Mouse (Mus musculus) megakaryocyte, embryonic 14.5 days (primary cell): ENCODE data around the gene Meis2. TPM values are rescaled to one million over a fixed set of nuclear protein-coding genes. Genes with fewer than 3 reads are reported as not detected.

Experiments used
- H3K27me3 ChIP-seq: replicated peaks from 2 replicates; pipeline ENCODE3; 2012; ENCODE audit warnings: inconsistent platforms
- H3K36me3 ChIP-seq: replicated peaks from 2 replicates; pipeline ENCODE3; 2012; ENCODE audit warnings: low read length, inconsistent platforms, mixed read lengths
- H3K4me1 ChIP-seq: 2 replicates; pipeline ENCODE4 v1.6.1; 2012; ENCODE audit warnings: inconsistent platforms
- H3K4me3 ChIP-seq: replicated peaks from 2 replicates; pipeline ENCODE3; 2012; ENCODE audit warnings: moderate library complexity, mild to moderate bottlenecking, inconsistent platforms
- H3K9me3 ChIP-seq: 2 replicates; pipeline ENCODE4 v1.6.1; 2012; ENCODE audit warnings: inconsistent platforms
- FLI1 ChIP-seq: IDR thresholded peaks from 2 replicates; pipeline ENCODE4 v1.6.1; 2012; ENCODE audit warnings: low read length, inconsistent platforms, mixed read lengths
- GATA1 ChIP-seq: IDR thresholded peaks from 3 replicates; pipeline ENCODE4 v1.6.1; 2012; ENCODE audit warnings: mixed read lengths, low read length, inconsistent platforms, borderline replicate concordance
- polyA plus RNA-seq: library from polyadenylated mRNA; stranded (reverse); fragments of >175 nt; gene quantifications from 2 replicates; pipeline ENCODE4 v1.2.3, GENCODE M21; 2012; ENCODE audit warnings: low replicate concordance; ENCODE audit not compliant: insufficient read depth

The Meis2 gene
- polyA plus RNA-seq, 1 experiment: not detected

DNA sequence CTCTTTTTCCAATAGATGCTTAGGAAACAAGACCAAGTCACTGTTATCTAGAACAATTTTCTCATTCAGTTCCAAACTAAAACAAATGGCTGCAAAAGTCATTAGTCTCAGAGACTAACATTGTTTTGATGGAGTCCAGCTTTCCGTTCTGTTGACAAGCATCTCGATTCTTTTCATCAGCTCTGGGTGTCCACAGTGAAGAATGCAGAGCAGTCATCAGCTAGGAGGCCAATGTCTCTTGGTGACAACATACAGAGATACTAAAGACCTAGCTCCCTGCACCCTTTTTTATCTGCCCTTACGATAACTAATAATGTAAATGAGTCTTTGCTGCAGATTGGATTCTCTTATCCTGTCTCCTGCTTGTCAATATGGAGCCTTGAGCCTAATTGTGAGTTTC lies 102.9 kb downstream of the Meis2 start:
- no peaks in the 10 kb centered on the region for H3K4me1 ChIP-seq
- no peak overlapping the region for H3K4me3 ChIP-seq
- H3K36me3 ChIP-seq: no peaks in the 10 kb centered on the region
- no peak for TF ChIP-seq GATA1
- no peak for TF ChIP-seq FLI1
- H3K9me3 ChIP-seq: peaks cover 17% of the 10 kb centered on the region
- H3K27me3 ChIP-seq: no peaks in the 10 kb centered on the region

DNA sequence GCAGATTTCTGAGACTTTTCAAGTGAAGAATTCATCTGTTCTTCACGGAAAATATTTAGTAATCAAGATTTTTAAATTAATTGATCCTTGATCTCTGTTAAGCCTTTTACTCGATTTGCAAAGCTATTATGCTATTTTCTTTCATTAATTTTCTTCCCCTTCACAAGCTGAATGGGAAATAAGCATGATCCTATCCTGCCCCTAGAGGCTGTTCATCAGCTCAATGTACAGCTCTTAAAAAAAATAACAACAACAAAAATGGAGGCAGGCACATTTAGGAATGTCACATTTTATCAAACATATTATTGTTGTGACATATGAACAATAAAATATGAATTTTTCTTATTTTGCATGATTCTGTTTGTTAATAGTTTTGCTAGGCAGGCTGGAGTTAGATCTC lies 103.5 kb downstream of the Meis2 start:
- Histone ChIP-seq H3K36me3 (no peaks in the 10 kb centered on the region), H3K9me3 (peaks cover 17% of the 10 kb centered on the region), H3K4me3 (no peak overlapping the region), H3K4me1 (no peaks in the 10 kb centered on the region), H3K27me3 (no peaks in the 10 kb centered on the region)
- TF ChIP-seq FLI1 (no peak), GATA1 (no peak)

DNA sequence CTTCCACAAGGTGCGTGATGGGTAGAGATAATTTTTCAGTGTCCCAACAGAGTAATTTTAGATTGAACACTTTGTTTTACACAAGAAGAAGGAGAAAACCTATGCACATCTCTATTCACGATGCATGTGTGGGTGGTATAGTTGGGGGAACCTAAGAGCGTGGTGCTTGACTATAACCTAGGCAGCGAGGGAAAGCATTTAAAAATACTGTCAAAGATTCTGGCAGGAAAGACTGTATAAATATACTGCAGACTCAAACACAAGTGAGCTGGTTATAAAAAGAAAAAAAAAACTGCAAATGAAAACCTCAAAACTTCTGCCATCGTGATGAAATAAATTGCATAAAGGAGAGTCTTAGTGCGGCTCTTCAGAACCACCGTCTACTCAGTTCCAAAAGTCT lies 105.0 kb downstream of the Meis2 start:
- TF ChIP-seq FLI1 (no peak), GATA1 (no peak)
- no peaks in the 10 kb centered on the region for H3K4me1 ChIP-seq
- H3K27me3 ChIP-seq: no peaks in the 10 kb centered on the region
- H3K4me3 ChIP-seq: no peak overlapping the region
- H3K9me3 ChIP-seq: peaks cover 17% of the 10 kb centered on the region
- no peaks in the 10 kb centered on the region for H3K36me3 ChIP-seq

DNA sequence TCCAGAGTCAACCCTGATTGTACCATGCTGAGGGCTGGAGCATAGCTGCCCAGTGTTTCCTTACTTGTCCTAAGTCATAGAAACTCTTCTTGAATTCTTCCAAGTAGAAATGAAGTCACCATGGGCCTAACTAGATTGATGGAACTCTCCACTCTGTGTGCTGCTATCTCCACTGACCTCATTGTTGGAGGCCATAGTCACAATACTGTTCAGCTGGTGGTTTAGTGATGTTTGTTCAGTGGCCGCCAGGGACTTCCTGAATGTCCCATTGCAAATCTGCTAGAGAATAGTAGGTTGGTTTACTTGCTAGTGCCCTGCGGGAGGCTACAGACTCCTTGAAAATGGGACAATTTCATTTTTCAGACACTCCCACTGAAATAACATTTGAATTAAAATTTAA lies 108.9 kb downstream of the Meis2 start:
- H3K9me3 ChIP-seq: no peaks in the 10 kb centered on the region
- H3K4me3 ChIP-seq: no peak overlapping the region
- no peak for TF ChIP-seq GATA1
- TF ChIP-seq FLI1: no peak
- H3K27me3 ChIP-seq: no peaks in the 10 kb centered on the region
- H3K4me1 ChIP-seq: no peaks in the 10 kb centered on the region
- H3K36me3 ChIP-seq: no peaks in the 10 kb centered on the region

DNA sequence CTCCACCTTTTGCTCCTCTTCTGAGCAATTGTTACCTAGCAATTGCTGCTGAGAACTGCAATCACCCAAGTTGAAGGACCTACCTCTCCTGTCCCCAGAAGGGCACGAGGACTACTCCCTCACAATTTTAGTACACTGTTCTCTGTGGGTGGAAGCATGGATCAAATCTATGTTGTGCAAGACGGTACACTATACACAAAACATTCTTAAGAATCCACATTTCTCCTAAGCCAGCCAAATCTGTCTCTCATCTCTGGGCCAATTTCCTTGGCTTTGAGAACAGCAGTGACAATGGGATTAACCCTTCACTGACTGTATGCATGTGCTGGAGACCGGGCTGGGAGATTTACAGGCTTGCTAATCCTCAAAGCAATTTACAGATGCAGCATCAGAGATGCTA lies 115.0 kb downstream of the Meis2 start:
- H3K36me3 ChIP-seq: no peaks in the 10 kb centered on the region
- peaks cover 15% of the 10 kb centered on the region for H3K9me3 ChIP-seq

DNA sequence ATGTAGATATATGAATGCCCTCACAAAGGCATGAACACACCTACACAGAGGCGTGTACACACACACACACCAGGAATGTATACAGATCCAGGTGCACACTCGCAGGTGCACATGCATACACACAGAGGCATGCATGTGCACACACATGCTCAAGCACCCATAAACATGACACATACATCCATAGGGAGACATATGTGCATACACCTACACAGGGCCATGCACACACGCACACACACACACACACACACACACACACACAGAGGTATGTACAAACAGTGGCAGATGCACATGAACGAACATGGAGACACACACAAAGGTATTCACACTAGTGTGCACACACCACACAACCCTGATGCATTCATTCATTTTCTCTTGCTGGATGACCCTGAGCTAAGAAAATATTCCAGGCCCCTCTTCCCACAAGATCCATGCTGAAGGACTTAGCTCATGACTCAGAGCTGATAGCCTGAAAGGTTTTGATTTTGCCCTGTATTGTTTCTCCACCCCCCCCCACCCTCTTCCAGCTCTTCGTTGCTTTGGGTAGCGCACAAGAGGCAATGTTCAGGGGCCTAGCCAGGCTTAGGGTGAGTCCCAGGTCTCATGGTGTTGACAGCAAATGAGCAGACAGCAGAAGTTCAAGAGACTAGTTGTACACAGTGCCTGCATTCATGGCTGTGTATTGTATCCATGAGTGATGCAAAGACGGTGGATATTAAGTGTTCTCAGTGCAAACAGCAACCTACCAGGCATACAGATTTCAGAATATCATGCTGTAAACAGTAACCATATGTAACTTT lies 116.8 kb downstream of the Meis2 start:
- Histone ChIP-seq H3K4me3 (no peak overlapping the region), H3K9me3 (peaks cover 18% of the 10 kb centered on the region), H3K4me1 (no peaks in the 10 kb centered on the region), H3K27me3 (no peaks in the 10 kb centered on the region), H3K36me3 (no peaks in the 10 kb centered on the region)
- TF ChIP-seq GATA1 (no peak), FLI1 (no peak)

More for the DNA sequence above, 115.0 kb downstream of the Meis2 start:
- Histone ChIP-seq H3K4me1 (no peaks in the 10 kb centered on the region), H3K4me3 (no peak overlapping the region), H3K27me3 (no peaks in the 10 kb centered on the region)
- no peak for TF ChIP-seq FLI1
- TF ChIP-seq GATA1: no peak

DNA sequence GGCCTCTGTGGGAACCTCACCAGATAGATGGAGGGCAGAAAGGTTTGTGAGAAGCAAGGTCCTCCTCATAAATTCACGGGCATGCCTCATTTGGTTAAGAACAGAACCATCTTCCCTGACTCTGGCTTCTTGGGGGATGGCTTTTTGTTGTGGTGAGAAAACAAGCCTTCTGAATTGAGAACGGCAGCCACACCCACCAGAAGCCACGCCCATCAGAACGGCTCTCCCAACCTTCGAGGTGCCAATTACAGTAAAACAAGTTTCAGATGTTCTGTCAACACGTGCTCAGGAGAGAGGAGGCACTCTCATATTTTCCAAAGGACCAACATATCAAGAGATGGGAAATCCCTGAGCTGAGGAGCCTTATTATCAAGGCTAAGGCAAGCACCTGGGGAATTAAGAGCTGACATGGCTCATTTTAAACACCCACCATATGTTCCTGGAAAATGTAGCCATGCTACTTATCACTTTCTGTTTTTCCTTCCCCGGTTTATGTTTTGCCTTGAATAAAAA lies 117.9 kb downstream of the Meis2 start:
- H3K27me3 ChIP-seq: no peaks in the 10 kb centered on the region
- no peaks in the 10 kb centered on the region for H3K4me1 ChIP-seq
- no peak overlapping the region for H3K4me3 ChIP-seq
- peaks cover 18% of the 10 kb centered on the region for H3K9me3 ChIP-seq
- no peaks in the 10 kb centered on the region for H3K36me3 ChIP-seq
- no peak for TF ChIP-seq FLI1

DNA sequence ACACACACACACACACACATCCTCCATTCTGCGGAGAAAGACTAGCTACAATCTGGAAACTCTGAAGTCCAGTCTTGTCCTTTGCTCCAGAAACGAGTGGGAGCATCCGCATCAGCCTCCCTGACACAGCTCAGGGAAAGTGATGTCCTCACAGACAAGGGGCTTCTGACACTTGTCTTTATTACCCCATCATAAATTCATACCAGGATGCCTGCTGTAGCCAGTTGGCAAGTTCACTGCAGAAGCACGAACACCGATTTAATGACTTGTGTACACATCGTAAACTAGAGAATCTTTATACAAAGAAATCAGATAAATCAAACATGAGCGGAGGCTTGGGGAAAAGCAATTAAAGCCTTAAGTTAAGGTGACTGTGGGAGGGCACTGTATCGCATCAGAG lies 122.6 kb downstream of the Meis2 start:
- Histone ChIP-seq H3K9me3 (peaks cover 8% of the 10 kb centered on the region), H3K27me3 (no peaks in the 10 kb centered on the region), H3K4me1 (no peaks in the 10 kb centered on the region), H3K4me3 (no peak overlapping the region), H3K36me3 (no peaks in the 10 kb centered on the region)
- TF ChIP-seq GATA1 (no peak), FLI1 (no peak)

DNA sequence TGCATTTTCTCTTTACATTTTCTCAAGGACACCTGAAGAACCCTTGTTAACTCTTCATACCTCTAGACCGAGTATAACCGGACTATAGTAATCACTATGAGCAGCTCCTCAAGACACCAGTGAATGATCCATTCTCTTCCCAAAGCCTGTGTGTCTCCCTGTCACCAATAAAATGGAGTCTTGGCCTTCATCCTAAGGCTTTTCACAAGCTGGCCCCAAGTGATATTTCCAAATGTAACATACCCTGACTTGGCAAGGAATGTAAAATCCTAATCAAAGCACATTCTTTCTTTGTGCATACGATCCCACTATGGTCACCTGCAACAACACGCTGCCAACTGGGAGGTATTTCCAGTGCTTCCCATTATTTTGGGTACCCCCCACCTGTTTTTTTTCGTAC lies 125.8 kb downstream of the Meis2 start:
- no peaks in the 10 kb centered on the region for H3K4me1 ChIP-seq
- no peak overlapping the region for H3K4me3 ChIP-seq
- no peak for TF ChIP-seq GATA1
- no peak for TF ChIP-seq FLI1
- no peaks in the 10 kb centered on the region for H3K27me3 ChIP-seq
- H3K9me3 ChIP-seq: peaks cover 5% of the 10 kb centered on the region; the same call in 1 of the 2 replicates
- no peaks in the 10 kb centered on the region for H3K36me3 ChIP-seq

DNA sequence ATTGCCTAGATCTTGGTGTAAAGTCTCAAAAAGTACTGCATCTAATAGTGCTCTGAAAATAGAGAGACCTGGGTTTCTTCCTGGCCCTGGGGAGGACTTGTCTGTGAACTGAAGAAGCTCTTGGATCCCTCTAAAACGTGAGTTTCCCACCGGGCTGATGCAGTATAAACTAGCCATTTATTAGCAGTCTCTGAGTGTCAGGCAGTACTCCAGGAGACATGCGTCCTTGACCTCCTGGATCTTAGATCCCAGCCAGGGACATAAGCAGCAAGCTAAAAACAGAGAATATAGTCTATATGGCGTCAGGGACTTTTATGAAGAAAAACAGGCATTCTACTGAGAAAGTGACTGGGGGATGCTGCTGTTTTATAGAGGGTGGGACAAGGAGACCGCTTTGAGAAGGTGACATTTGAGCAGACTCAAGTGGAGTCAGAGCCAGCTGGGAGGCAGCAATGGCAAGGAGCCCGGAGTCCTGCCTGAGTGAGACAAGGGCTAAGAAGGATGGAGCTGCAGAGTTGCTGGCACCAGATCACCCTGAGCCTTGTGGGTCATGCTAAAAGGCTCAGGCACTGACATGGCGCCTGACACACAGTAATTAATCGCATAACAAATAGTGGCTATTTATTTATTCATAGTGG lies 126.6 kb downstream of the Meis2 start:
- TF ChIP-seq GATA1 (no peak), FLI1 (no peak)
- Histone ChIP-seq H3K9me3 (peaks cover 5% of the 10 kb centered on the region; the same call in 1 of the 2 replicates), H3K36me3 (no peaks in the 10 kb centered on the region), H3K27me3 (no peaks in the 10 kb centered on the region), H3K4me3 (no peak overlapping the region), H3K4me1 (no peaks in the 10 kb centered on the region)
